Mouse (Mus musculus) liver, adult (tissue): ENCODE data around the gene Brd3.
A peak's percentile ranks its signal among the peaks of the same experiment; 100 is the strongest.

Source experiments
- GATA4 ChIP-seq: IDR thresholded peaks from 2 replicates; pipeline ENCODE4 v1.6.1; 2014; ENCODE audit warnings: mild to moderate bottlenecking, low read length; ENCODE audit not compliant: insufficient replicate concordance

Gene Brd3

DNA sequence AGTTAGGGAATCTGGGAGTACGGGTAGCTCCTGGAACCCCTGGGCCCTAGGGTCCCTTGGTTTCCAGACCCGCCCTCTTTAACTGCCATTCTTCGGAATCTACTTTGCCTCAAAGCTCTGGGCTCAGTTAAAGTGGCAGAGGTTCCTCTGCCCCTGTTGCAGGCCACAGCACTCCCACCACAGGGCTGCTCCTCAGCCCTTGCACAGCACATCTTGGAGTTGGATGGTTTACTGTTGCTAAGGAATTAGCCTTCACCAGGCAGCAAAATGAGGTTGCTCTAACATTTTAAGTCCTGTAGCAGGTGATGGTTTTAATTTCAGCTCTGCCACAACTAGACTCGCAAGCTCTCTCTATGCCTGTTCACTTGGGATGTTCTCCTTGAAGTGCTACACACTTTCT lies at the start of gene Brd3:
Gene Brd3, minus strand, starts transcription at position 101 of the 400 bp plus-strand sequence.
- TF ChIP-seq GATA4 = no peak

DNA sequence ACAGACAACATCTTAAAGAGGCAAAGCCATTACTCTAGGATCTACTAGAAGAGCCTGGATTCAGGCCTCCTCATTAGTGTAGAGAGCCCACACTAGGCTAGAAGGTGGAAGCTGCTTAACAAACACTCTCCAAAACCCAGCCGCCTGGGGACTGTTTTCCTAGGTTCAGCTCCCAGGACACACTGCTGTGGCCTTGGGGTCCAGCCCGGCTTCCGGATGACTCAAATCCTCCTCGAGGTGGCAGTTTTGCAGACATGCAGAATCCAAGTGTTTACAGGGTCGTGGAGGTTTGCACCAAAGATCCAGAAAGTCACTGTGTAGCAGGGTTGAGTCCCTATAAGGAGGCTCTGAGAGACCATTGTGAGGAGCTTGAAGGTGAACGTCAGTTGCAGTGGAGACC lies 49.5 kb upstream of the Brd3 start:
- no peak for TF ChIP-seq GATA4

DNA sequence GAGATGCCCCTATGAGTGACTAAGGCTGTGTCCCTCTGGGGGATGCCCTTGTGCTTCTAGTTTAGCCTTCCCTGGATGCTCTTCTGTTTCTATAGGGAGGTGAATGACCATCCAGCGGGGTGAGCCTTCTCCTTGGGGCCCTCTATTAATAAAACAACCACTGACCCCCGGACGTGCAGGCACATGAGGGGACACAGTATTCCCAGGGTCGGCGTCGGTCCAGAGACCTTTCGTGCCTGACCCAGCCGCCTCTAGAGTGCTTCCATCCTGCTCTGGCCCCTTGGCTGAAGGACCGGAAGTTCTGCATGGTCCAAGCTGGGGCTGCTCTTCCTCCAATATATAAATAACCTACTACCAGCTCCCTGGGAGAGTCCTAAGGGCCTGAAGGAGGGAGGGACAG lies 46.8 kb upstream of the Brd3 start:
- TF ChIP-seq GATA4 = 0 out of 2 replicates have a peak, but pooled peaks have one; percentile 37

DNA sequence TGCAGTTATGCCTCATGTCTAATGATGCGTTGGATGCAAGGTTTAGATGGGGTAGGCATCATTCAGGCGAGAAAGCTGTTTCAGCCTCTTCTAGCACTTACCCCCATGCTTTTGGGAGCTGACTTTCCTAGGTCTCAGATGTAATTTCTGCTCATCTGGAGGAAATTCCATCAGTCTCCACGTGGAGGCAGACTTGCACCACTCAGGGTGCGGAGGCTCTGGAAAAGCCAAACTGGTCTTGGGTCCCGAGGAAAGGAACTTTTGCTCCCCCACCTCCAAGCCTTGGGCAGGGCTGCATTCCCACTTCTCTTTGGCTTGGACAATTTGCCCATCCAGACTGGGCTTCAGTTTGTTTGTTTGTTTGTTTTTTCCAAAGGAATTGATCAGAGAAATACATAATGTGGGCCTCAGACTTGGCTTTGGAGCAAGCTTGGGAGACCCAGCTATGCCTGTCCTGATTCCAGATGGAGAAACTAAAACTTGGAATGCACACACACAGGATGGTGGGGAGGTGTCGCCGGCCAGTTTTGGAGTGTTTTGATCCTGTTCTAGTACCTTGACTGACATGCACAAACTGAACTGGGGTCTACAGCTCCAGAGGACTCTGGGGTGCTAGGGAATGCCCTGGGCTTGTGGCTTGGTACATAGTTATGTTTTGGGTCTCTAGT lies 45.3 kb upstream of the Brd3 start:
- no peak for TF ChIP-seq GATA4

DNA sequence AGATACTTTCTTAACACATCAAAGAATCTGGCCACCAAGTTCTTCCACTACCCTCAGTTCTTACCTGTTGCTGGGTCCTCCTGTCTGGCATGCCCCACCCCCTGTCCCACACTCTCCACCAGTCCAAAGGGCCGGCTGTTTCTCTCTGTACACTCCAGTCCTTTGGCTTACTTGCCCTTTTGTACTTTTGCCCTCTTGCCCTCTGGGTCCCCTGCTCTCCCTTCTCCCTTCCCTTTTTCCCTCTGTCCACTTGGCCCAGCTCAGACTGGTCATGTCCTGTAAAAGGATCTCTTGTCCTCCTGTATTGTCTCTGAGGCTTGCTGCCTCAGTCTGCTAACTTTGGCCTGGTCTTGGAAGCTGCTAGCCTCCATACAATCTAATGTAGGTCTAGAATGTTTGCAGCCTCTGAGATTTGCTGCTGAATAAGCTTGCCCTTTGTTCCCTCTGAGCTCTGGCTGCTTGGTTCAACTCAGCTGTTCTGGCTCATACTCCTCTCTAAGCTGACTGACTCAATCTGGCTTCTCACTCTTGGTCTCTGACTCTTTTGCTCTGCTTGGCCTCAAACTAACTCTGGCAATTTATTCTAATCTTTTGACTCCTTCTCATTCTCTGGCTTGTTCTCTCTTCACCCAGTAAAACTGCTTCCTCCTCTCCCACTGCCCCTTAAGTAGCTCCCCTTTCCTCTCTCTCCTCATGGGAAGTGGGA lies 41.4 kb upstream of the Brd3 start:
- TF ChIP-seq GATA4 = no peak

DNA sequence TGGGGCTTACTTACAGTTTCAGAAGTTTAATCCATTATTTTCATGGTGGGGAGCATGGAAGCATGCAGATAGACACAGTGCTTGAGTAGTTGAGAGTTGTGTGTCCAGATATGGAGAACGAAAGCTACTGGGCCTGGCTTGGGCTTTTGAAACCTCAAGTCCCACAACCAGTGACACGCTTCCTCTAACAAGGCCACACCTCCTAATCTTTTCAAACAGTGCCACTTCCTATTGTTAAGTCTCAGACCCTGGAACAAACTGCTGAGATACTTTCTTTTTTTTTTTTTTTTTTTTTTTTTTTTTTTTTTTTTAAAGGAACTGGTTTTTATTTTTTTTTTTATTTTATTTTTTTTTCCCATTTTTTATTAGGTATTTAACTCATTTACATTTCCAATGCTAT lies 40.5 kb upstream of the Brd3 start:
- no peak for TF ChIP-seq GATA4

DNA sequence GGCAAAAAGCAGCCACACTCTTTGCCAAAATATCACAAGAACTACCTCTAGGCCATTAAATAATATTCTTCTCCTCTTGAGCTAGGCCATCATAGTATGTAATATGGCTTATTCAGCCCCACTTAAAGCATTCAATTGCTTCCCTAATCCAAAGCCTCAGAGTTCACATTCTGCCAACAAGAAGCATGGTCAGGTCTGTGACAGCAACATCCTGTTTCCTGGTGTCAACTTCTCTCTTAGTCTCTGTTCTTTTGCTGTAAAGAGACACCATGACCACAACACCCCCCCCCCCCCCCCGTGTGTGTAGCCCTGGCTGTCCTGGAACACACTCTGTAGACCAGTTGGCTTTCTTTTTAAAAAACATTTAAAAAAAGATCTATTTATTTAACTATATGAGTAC lies 39.9 kb upstream of the Brd3 start:
- TF ChIP-seq GATA4 = no peak

DNA sequence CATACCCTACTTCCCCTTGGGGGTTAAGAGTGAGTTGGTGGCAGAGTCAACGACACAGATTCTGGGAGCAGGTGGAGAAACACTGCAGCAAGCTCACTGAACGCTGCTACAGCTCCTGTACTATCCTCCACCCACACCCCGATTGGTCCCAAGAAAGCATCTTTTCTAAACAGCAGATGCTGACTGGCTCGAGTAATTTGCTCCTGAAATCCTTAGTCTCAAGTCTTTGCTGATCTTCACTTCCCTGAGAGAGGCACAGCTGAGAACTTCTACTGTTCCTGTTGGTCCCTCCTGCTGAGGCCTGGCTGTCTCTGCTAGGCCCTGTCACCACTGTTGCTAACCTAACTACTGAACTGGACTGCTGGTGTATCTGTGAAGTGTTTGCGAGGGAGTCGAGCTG lies 37.2 kb upstream of the Brd3 start:
- TF ChIP-seq GATA4 = no peak

DNA sequence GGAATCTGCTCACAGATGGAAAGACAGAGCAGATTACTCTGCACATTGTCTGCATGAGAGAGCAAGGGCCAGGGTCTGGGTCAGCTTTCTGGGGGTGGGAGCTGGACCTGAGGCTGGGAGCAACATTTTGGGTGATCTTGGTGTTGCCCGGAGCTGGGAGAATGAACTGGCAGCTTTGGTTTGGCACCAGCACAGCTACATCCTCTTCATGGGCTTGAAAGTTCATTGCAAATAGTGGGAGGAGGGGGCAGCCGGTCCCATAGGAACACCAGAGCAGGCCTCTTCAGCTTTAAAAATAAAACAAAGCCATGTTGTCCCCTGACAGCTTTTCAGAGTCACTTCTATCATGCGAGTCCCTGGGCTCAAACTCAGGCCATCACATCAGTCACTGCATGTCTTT lies 33.8 kb upstream of the Brd3 start:
- TF ChIP-seq GATA4 = no peak

DNA sequence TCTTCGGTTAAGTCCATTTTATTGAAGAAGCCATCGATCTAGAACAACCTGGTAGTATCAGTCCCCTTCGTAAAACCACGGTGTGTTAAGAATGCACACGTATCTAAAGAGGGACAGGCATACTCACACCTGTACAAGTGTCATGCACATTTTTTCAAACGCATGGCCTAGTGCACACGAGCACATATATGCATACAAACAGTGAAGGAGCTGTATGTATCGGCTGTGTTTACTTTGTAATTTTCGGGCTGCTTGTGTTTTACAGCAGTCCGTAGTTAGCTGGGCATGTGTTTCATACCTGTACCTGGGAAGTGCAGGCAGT lies 33.0 kb upstream of the Brd3 start:
- no peak for TF ChIP-seq GATA4

DNA sequence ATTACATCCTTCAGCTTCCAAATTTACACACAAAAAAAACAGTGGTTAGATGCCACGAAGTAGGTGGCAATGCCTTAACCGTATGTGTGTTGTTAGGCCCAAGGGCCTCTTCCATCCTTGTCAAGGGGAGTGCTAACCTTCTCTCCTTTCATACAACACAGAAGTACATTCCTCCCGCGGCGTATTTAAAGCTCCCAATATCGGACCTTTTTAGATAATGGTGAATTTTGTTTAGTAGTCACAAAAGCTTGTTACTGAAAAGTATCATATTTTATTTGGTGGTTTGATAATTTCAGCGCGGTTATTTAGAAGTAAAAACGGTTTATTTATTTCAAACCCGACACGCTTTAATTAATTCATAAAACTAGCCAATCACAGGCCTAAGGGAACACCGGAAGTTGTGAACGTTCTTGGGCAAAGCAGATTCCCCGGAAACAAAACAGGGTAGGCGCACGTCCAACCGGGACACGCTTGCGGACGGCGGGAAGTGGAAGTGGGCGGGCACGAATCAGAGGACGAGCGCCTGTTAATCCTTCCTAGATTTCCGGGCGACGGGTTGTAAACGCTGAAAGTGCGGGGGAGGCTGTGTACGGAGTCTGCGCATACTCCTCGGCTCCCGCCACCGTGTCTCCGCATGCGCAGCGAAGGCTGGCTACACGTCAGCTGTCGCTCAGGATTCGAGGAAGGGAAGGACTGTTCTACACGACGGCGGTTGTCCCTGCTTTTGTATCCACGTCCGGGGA lies 32.5 kb upstream of the Brd3 start:
- peak; percentile 45; the same call in 1 of the 2 replicates for TF ChIP-seq GATA4

DNA sequence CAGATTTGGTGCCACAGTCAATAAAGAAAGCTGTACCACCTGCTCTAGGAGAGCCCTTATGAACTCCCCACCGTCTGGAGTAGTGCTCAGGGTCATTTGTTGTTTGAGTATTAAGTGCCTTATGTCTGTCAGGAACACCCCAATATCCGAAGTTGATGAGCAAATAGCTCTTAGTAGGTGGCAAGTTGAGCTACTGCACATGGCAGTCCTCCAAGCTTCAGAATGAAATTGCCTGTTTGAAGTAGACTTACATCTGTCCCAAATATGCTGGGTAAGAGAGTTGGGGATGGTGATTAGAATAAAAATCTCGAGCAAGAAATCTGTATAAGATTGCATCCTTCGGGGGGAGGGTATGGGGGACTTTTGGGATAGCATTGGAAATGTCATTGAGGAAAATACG lies 31.9 kb upstream of the Brd3 start:
- TF ChIP-seq GATA4 = no peak

DNA sequence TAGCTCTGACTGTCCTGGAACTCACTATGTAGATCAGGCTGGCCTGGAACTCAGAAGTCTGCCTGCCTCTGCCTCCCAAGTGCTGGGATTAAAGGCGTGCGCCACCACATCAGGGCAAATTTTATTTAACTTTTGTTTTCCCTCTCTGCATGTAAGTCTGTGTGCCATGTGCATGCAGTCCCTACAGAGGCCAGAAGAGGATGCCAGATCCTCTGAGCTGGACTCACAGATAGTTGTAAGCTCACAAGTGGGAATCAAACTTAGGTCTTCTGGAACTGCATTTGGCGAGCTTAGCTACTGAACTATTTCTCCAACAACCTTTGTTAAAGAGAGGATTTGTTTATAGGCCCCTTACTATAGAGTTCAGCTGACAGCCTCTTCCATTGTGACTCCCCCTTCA lies 10.8 kb upstream of the Brd3 start:
- TF ChIP-seq GATA4 = no peak

DNA sequence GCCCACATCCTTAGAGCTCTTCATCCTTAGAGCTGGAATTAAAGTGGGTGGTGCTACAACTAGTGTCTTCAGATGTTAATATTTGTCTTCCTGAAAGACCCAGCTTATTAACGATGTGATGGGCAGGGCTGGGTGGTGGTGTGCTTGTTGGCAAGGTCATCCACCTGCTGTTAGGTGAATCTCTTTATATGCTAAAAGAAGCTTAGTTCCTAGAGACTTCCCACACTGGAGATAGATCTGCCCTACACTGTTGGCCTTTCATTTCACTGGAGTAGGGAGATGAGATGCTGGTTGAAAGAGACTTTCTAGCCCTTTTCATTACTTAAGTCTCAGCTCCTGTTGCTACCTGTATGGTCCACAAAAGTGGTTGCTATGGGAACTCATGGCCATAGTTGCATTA lies 8.8 kb upstream of the Brd3 start:
- TF ChIP-seq GATA4 = no peak

DNA sequence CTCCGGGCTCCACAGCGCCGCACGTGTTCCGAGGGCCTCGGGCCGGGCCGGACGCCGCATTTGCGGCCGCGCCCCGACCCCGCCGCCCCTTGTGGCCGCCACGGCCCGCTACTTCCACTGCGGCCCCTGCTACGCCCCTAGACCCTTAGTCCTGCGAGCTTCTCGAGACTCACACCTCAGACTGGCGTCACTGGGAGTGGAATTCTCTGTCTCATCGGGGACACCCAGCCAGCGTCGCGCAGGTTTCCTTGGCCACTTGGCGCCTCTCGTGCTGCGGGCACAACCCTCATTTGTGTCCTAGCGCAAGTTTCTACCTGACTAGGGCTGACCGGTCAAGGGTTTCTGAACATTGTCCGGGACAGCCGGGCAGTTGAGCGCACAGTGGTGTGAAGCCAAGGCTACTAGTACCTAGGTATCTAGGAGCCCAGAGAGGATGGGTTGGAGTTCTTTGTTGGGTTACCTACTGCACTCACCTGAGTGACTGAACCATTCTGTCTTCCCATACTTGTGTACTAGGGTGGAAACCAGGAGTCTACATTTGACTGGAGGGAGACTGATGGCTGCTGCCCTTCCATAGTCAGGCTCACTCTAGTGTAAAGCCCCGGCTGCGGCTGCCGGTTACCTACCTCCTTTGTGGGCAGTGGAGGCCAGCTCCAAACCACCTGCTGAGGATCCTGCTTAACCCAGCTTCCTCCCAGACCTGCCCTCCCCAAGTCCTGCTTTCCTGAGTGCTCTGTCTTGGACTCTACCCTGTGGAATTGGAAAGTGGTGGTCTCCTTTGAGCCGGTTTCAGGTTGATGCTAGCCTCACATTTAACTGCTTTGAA lies 8.1 kb upstream of the Brd3 start:
- TF ChIP-seq GATA4 = no peak
